Mouse (Mus musculus) ES-E14 (cell line): ENCODE data around the gene Ccdc14. TPM values are rescaled to one million over a fixed set of nuclear protein-coding genes. Genes with fewer than 3 reads are reported as not detected.

Experiments
- DNase-seq: peaks from one replicate; pipeline ENCODE4 v3.0.0-alpha.2; 2013; ENCODE audit warnings: low read depth, low spot score
- H3K27ac ChIP-seq: 2 replicates; pipeline ENCODE4 v1.5.1; 2012; ENCODE audit warnings: low read depth, mild to moderate bottlenecking, low read length, moderate library complexity, mixed read lengths; ENCODE audit not compliant: poor library complexity, insufficient read depth, severe bottlenecking
- H3K36me3 ChIP-seq: 2 replicates; pipeline ENCODE4 v1.6.1; 2012; ENCODE audit warnings: mild to moderate bottlenecking, low read length, moderate library complexity, mixed read lengths; ENCODE audit not compliant: control insufficient read depth, poor library complexity, insufficient read depth, severe bottlenecking
- H3K4me1 ChIP-seq, 2 experiments: fragments of 150-350 bp in 1 of 2; sonication (generic) in 1 of 2; 2 replicates each; pipeline ENCODE4 v1.6.1; 2012; ENCODE audit warnings: low read length in 2 of 2, mild to moderate bottlenecking in 1 of 2, mixed read lengths in 1 of 2; ENCODE audit not compliant: control insufficient read depth in 2 of 2, insufficient read depth in 2 of 2, poor library complexity in 1 of 2
- H3K4me3 ChIP-seq, 2 experiments: fragments of 150-350 bp in 1 of 2; sonication (generic) in 1 of 2; 2 replicates each; pipeline ENCODE4 v1.5.1; 2012; ENCODE audit warnings: low read length in 2 of 2, low read depth in 1 of 2, mild to moderate bottlenecking in 1 of 2, mixed read lengths in 1 of 2; ENCODE audit not compliant: insufficient read depth in 1 of 2, poor library complexity in 1 of 2, severe bottlenecking in 1 of 2
- H3K9ac ChIP-seq: 2 replicates; pipeline ENCODE4 v1.6.1; 2012; ENCODE audit warnings: low read depth, mild to moderate bottlenecking, low read length, mixed read lengths; ENCODE audit not compliant: poor library complexity, insufficient read depth, severe bottlenecking
- H3K9me3 ChIP-seq: fragments of 150-350 bp; sonication (generic); 2 replicates; pipeline ENCODE4 v1.6.1; 2012; ENCODE audit warnings: low read depth, mild to moderate bottlenecking, low read length; ENCODE audit not compliant: control insufficient read depth, insufficient read depth
- CHD2 ChIP-seq: IDR thresholded peaks from 2 replicates; pipeline ENCODE4 v1.6.1; 2014; ENCODE audit warnings: mild to moderate bottlenecking, low read depth, low read length, inconsistent platforms
- HCFC1 ChIP-seq: IDR thresholded peaks from 2 replicates; pipeline ENCODE4 v1.6.1; 2012; ENCODE audit warnings: low read length, inconsistent platforms, borderline replicate concordance; ENCODE audit not compliant: insufficient read depth
- MAFK ChIP-seq: IDR thresholded peaks from 2 replicates; pipeline ENCODE4 v1.6.1; 2014; ENCODE audit warnings: mild to moderate bottlenecking, low read depth, low read length, inconsistent platforms; ENCODE audit not compliant: insufficient read depth
- ZC3H11A ChIP-seq: IDR thresholded peaks from 2 replicates; pipeline ENCODE4 v1.6.1; 2012; ENCODE audit warnings: low read depth, mild to moderate bottlenecking, inconsistent platforms, low read length, borderline replicate concordance
- ZNF384 ChIP-seq: IDR thresholded peaks from 2 replicates; pipeline ENCODE4 v1.6.1; 2012; ENCODE audit warnings: low read depth, low read length, inconsistent platforms
- in situ Hi-C, 2 experiments: fragments of 600-800 bp; cut with MboI; formaldehyde crosslinking; loops; one replicate each; pipeline ENCODE4 v1.15.1; 2025; ENCODE audit warnings: low sequenced_read_pairs in 2 of 2, inconsistent platforms in 1 of 2; ENCODE audit not compliant: unreplicated experiment in 2 of 2
- total RNA-seq: library from RNA; depleted of rRNA; stranded (reverse); fragments of 300-350 nt; gene quantifications from 2 replicates; pipeline ENCODE4 v1.2.3, GENCODE M21; 2012

Ccdc14 gene
- total RNA-seq, 1 experiment: 13.8 TPM

GRCm38 (mm10) chr16:34671966-34672365 lies 18.4 kb upstream of the Ccdc14 start:
- TF ChIP-seq ZNF384 (no peak), HCFC1 (no peak), MAFK (no peak), CHD2 (no peak), ZC3H11A (no peak)
- Histone ChIP-seq H3K4me1 (peaks cover 0 to 5% of the 10 kb centered on the region in 2 experiments; a peak in 2 of 4 replicates), H3K36me3 (no peaks in the 10 kb centered on the region), H3K4me3 (no peak overlapping the region), H3K9me3 (no peaks in the 10 kb centered on the region), H3K27ac (no peak overlapping the region), H3K9ac (no peak overlapping the region)
- in situ Hi-C loops: no loop called here
- no peak for DNase-seq

DNA sequence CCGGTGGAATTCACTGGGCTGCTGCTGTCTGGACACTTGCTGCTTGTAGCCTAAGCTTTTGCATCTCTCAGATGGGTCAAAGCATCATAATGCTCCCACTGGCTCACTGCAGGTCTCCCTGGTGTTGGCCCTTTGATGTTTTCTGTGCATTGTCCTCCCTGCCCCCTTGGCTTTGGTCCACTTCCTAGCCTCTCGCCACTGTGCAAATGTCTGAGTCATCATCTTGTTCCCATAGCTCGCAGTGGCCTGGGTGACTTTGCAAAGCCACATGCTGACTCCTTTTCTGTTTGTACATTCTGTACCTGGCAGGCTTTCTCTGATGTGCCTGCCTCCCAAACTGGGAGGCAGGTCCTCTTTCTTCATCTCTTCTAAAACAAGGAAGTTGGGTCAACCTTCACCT lies 17.6 kb upstream of the Ccdc14 start:
- H3K36me3 ChIP-seq: no peaks in the 10 kb centered on the region
- H3K9me3 ChIP-seq: no peaks in the 10 kb centered on the region
- H3K9ac ChIP-seq: no peak overlapping the region
- in situ Hi-C loops: no loop called here
- no peak for DNase-seq
- H3K27ac ChIP-seq: no peak overlapping the region
- TF ChIP-seq MAFK: no peak
- TF ChIP-seq CHD2: no peak
- TF ChIP-seq HCFC1: no peak
- TF ChIP-seq ZC3H11A: no peak
- TF ChIP-seq ZNF384: no peak
- peaks cover 0 to 5% of the 10 kb centered on the region in 2 experiments; a peak in 2 of 4 replicates for H3K4me1 ChIP-seq
- no peak overlapping the region for H3K4me3 ChIP-seq

- H3K4me1 ChIP-seq: no peaks in the 10 kb centered on the region
- TF ChIP-seq HCFC1 (no peak), ZC3H11A (no peak), MAFK (no peak), CHD2 (no peak), ZNF384 (no peak)
- no peaks in the 10 kb centered on the region for H3K9me3 ChIP-seq
- in situ Hi-C loops: no loop called here
- no peak overlapping the region for H3K9ac ChIP-seq
- no peak overlapping the region for H3K27ac ChIP-seq
- H3K36me3 ChIP-seq: no peaks in the 10 kb centered on the region
- H3K4me3 ChIP-seq: no peak overlapping the region
- no peak for DNase-seq
Observed at GRCm38 (mm10) chr16:34674365-34674764, 16.1 kb upstream of the Ccdc14 start.

DNA sequence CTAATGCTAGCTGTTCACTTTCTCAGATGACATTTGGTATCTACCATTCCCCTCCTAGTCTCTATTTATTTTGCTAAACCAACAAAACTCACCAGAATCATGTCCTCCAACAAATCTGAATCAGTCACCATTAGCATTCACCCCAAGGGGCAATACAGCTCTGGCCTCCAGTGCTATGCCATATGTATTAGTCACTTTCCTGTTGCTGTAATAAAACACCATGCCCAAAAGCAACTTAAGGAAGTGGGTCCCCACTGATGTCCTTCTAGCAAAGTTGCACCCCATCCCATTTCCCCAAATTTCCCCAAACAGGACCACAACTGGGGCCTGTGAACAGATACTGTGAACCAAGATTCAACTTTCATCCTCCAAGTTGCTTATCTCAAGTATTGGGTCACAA lies 8.6 kb upstream of the Ccdc14 start:
- no peak for TF ChIP-seq MAFK
- TF ChIP-seq CHD2: no peak
- TF ChIP-seq HCFC1: no peak
- TF ChIP-seq ZC3H11A: no peak
- no peak for TF ChIP-seq ZNF384
- no peaks in the 10 kb centered on the region for H3K9me3 ChIP-seq
- H3K4me1 ChIP-seq: no peaks in the 10 kb centered on the region
- H3K9ac ChIP-seq: no peak overlapping the region
- no peak for DNase-seq
- in situ Hi-C loops: no loop called here
- no peak overlapping the region for H3K27ac ChIP-seq
- H3K4me3 ChIP-seq: no peak overlapping the region
- no peaks in the 10 kb centered on the region for H3K36me3 ChIP-seq

DNA sequence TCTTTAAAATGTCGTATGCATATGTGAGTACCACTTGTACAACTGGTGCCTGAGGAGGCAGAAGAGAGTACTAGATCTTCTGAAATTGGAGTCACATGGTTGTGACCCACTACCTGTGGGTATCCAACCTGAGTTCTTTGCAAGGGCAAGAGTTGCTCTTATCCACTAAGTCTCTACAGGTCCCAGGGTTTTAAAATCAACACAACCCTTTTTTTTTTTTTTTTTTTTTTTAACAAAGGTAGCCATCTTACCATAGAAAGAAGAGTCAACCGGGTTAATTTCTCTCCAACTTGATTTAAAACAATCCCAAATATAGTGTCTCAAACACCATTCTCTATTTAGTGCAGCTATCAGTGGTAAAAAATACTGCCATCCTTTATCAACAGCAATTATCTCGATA lies 537 bp upstream of the Ccdc14 start:
- no peaks in the 10 kb centered on the region for H3K9me3 ChIP-seq
- DNase-seq: no peak
- no peak overlapping the region for H3K9ac ChIP-seq
- H3K4me3 ChIP-seq: peak overlapping the region in 1 of 2 experiments; percentile 27; a peak in 1 of 4 replicates
- H3K36me3 ChIP-seq: no peaks in the 10 kb centered on the region; the same call in 1 of the 2 replicates
- in situ Hi-C loops: no loop called here
- H3K27ac ChIP-seq: no peak overlapping the region
- TF ChIP-seq ZNF384: 0 out of 2 replicates have a peak, but pooled peaks have one; percentile 58
- TF ChIP-seq MAFK: no peak
- TF ChIP-seq CHD2: no peak
- peaks cover 2 to 3% of the 10 kb centered on the region in 2 experiments; a peak in 3 of 4 replicates for H3K4me1 ChIP-seq
